Mouse (Mus musculus) right cerebral cortex, adult 18-20 months (tissue): Measurements from ENCODE around the gene Paqr8.

Experiments used
- DNase-seq: peaks from one replicate; pipeline ENCODE4 v3.0.0; 2022; ENCODE audit warnings: mixed read lengths

Paqr8 gene

DNA sequence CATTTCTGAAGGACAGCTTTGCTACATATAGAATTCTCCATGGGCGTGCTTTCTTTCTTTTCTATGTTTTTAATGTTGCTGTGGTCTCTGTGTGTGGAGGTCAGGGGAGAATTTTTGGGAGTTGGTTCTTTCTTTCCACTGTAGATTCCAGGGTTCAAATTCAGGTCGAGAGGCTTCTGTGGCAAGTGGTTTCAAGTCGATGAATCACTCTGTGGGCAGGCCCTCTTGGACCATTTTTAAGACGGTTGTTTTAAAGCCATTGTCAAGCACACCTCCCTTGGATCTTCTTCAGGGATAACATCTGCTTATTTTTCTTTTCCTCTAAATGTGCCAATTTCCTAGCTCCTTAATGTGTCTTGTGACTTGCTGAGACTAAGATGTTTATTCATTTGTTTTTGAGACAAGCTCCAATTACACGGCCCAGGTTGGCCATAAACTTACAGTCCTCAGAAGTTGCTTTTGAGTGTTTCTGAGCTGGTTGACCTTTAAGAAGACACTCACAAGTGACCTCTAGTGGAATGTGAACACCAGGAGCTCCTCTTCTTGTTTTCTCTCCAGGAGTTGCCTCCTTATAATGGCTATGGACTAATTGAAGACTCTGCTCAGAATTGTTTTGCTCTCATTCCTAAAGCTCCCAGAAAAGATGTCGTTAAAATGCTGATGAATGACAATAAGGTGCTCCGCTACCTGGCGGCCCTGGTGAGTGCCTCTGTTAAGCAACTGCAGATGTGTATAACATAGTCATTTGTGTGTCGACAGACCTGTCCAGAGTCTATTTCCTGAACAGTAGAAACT is 84.1 kb downstream of the Paqr8 start:
- no peak for DNase-seq

DNA sequence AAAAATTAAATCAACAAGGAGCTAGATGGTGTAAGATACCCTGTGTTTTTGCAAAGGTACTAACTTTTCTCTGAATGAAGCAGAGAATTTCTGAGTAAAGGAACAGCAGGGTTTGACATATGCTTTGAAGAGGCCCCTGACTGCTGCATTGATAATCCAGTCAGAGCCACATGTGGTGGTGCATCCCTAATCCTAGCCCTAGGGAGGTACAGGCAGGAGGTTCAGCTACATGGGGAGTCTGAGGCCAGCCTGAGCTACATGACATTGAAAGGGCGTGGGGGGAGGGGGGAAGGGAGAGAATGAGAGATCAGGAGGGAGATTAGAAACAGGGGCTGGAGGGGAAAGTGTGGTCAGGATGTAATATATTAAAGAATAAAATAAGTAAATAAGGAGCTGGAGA is 90.1 kb downstream of the Paqr8 start:
- no peak for DNase-seq

DNA sequence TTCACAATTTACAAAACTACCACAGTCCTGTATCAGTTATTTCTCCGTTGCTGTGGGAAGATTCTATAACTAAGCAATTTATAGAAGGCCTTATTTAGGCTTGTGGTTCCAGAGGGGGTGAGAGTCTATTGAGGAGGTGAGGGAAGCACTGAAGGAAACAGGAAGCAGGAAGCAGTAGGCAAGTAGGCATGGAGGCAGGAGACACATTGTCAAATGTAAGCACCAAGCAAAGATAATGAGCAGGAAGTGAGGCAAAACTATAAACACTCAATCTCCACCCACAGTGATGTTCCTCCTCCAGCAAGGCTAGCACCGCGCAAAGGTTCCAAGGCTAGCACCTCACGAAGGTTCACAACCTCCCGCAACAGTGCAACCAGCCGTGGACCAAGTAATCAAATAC is 91.4 kb downstream of the Paqr8 start:
- DNase-seq, result no peak

DNA sequence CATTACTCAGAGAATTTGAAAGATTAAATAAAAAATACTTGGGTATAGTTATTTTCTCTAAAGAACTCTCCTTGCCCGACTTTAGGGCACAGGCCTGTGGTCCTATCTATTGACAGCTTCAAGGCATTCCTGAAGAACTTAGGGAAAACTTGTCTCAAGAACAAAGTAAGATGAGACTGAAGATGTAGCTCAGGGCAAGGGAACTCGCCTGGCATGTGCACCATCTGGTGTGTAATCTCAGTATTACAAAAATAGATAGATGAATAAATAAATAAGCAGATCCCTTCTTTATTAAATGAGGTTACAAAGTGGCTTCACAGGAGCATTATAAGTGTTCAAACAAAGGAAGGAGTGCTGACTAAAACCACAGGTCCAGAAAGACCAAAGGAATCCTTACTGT is 93.7 kb downstream of the Paqr8 start:
- DNase-seq, result no peak

DNA sequence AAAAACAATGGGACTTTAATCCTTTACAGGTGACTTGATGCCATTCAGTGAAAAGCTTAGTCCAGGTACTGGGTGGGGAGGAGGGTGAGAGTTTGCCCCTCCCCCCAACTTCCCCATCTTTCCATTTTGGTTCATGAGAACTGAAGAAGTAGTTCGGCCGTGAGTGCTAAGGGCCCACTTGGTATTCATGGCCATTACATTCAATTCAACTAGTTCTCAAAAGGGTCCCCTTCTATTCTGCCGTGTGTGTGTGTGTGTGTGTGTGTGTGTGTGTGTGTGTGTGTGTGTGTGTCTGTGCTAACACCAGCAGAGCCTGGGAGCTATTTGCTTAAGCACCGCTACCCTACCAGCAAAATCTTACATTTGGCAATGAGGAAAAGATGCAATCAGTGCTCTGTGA is 94.2 kb downstream of the Paqr8 start:
- no peak for DNase-seq

DNA sequence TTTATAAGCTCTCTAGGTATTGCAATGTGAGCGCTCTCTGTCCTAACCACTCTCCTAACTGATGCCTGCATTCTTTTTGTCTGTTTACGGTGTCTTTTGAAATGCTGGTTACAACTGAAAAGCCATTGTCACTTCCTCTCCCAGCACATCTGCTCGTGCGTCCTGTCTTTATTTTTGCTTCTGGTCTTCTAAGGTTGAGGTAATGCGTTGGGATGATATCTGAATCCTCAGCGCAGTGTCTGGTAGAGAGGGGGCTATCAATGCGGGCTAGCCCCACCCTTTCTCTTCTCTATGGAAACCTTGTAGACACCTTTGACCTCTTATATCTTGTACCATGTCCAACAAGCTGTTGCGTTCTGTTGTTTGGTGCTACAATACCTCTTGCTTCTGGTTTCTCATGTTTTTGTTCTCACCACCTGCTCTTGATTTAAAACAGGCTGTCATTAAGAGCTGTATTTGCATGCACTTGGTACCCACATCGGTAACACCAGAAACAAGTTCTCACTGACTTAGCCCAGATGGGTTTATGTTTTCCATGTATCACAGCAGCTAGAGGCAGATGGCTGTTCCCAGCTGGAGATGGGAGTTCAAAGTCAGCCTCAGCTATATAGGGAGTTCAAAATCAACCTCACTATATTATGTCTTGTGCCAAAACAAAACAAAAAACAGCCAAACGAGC is 96.1 kb downstream of the Paqr8 start:
- DNase-seq, result no peak
